Mouse (Mus musculus): Measurements from ENCODE around the gene Sfr1.

Sfr1 gene

GRCm38 (mm10) chr19:47752456-47752855 is 21.0 kb downstream of the Sfr1 start:
- CTCF ChIA-PET = no interaction called here

GRCm38 (mm10) chr19:47753921-47754320 is 22.4 kb downstream of the Sfr1 start:
- CTCF ChIA-PET = no interaction called here

GRCm38 (mm10) chr19:47754931-47755330 is 23.4 kb downstream of the Sfr1 start:
- CTCF ChIA-PET = interaction anchor here (0.9 kb wide), 1 partner anchor 1272 kb away, joined by 8 read pairs; no protein-coding TSS in a partner anchor

- CTCF ChIA-PET = no interaction called here
Measured at GRCm38 (mm10) chr19:47755625-47756024, 24.1 kb downstream of the Sfr1 start.

- CTCF ChIA-PET = no interaction called here
Measured at GRCm38 (mm10) chr19:47777847-47778246, 46.4 kb downstream of the Sfr1 start.

GRCm38 (mm10) chr19:47780145-47780544 is 48.7 kb downstream of the Sfr1 start:
- CTCF ChIA-PET = no interaction called here

GRCm38 (mm10) chr19:47780972-47781371 is 49.5 kb downstream of the Sfr1 start:
- CTCF ChIA-PET = no interaction called here

GRCm38 (mm10) chr19:47783898-47784297 is 52.4 kb downstream of the Sfr1 start:
- CTCF ChIA-PET = no interaction called here
